Mouse (Mus musculus): ENCODE measurements around the gene Atp4a.
"Not testable (repeated sequence)": the region's sequence is repeated elsewhere in the genome, so short reads cannot be mapped to it uniquely, and the experiment has no call there.

DNA sequence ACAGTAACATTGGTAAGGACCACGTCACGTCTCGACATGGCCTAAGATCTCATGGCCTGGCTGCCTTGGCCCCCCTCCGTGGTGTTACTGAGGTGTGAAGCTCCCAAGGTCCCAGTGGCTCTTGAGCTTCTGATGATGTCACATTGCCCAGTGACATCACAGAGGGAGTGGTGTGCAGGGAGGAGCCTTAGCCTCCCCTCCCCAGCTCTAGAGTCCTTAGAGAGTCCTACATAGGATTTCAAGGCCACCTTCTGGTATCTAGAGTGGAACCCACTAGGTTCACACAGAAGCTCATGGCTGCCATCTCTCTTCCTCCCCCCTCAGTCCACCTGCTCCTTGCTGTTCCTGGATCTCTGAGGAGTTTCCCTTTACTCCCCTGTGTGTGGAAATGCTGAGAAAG, 31.6 kb downstream of the Atp4a start, which contains the start of gene Gapdhs:
- not testable (repeated sequence) for TF ChIP-seq CTCF (IDR thresholded peaks at IDR 0.05; ENCODE audit: borderline replicate concordance, extremely low read depth, insufficient read depth, insufficient read length); POLR2A (IDR thresholded peaks at IDR 0.05; ENCODE audit: borderline replicate concordance, extremely low read depth, insufficient read depth, insufficient read length, poor library complexity, severe bottlenecking)

Measured in brain, embryonic 14.5 days (tissue).